Mouse (Mus musculus) right cerebral cortex, postnatal 10 days (tissue): ENCODE measurements at regions not wholly inside any gene's neighbourhood (a gene's known extent, or its start where the extent isn't known, plus 50 kb on each side); places are given as distances from the start of the nearest gene placed in this dataset.

Source experiments
- DNase-seq, 2 experiments: peaks; one replicate each; pipeline ENCODE4 v3.0.0; 2021; ENCODE audit warnings: low spot score in 2 of 2

DNA sequence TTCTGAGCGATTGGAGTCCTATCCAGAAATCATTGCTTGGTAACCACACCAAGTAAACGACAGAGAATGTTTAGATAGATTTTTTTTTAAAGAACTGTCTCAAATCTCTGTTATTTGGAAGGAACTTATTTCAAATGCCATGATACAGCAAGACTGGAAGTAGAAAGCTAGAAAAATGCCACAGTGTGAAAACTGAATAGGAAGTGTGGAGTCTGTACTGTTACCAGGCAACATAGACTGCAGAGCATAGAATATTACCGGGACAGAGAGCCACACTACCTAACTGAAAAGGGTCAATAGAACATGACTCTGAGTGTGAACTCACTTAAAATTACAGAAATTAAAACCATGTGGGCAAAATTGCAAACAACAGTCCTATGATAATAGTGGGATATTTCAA, 52.4 kb upstream of the Adcy1 start:
- peak in 1 of 2 experiments; percentile 25 for DNase-seq

DNA sequence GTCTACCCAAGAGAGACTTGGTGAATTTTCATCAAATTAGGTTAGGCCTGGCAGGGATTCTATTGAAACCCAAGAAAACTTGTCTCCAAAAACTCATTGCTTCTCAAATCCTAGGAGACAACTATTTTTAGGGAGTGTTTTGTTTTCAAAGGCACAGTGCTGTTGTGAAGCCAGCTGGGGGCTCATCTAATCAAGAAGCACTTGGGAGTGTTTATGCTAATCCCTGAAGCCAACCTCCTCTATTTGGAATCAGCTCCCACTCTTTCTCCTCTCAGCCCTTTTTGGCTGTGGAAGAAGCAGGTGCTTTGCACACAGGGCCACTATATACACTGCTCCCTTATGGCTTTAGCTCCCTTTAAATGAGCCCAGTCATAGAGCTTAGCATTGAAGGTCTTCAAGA, 64.0 kb upstream of the Adcy1 start:
- DNase-seq, result peak in 1 of 2 experiments; percentile 49

DNA sequence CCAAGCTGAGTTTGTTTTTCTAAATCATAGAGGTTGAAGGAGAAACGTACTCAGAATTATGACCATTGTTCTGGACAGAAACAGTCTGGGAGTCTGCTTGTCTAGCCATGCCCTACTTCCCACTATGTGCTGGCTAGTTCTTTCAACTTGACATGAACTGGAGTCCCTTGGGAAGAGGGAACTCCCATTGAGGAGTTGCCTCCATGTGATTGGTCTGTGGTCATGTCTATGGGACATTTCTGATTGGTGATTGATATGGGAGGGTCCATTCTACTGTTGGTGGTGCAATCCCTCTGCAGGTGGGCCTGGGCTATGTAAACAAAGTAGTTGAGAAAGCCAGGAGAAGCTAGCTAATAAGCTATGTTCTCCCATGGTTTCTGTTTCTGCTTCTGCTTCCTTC, 64.5 kb upstream of the Adcy1 start:
- no peak for DNase-seq

DNA sequence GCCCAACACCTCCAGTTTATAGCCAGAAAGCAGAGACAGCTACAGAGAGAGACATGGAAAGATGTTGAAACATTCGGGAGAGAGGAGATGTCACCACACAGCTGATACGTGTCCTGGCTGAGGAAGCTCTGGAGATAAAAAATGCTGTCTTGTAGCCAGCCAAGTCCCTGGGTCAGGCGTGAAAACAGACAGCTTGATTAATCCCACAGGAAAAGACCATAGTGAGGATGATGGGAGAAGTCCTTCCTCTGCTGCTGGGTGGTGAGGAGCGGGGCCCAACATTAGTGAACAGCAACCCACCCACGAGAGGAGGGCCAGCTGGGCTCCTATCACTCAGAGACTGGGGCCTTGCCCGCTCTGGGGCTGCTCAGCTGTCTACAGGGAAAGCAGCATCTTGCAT, 65.8 kb upstream of the Adcy1 start:
- no peak for DNase-seq

DNA sequence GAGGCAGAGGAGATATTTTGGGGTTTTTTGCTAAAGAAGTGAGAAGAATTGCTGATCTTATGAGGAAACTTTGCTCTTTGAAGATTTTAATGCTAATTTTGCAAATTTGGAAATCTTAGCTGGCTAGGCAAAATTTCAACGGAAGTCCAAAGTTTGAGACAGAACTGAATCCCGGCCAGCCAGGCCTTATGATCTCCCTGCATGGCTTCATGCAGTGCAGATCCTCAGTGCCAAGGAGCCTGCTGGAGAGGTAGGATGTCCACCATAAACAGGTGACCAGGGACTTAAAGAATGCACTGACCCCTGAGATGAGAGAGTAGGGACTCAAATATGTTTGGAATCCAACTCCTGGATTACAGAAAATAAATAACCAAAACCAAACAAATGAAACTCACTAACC, 69.6 kb upstream of the Adcy1 start:
- no peak for DNase-seq

DNA sequence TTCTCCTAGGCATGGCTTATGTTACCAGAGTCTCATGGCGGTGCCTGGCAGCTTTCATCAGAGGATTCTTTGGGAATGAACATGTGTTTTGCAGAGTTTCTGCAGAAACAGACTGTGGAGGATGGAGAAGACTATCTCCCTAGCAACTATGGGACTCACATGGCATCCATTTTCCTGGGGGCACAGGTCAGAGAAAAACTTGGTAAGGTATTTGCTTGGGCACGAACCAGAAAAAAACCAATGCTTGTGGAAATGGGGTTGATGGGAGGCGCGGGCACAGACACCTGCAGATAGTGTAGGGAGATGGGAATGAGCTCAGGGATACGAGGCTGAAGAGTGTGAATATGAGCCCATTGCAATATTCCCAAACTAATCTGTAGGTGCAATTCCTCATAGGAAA, 71.7 kb upstream of the Adcy1 start:
- DNase-seq, result no peak

DNA sequence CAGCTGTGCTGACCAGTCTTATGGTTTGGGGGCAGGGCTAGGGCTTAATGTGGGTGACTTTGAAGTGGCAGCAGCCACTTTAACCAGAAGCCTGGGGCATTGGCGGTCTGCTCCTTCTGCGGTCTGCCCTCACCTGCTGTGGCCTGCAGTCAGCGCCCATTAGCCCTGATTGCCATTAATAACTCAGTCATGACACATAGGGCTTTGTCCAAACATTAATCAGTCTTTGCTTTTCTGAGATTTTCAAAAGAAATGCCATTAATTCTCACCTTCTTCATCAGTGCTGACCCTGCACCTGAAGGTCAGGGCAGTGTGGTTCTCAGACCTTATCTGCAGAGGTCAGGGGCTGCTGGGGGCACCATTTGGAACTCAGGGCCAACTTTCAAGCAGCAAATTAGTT, 72.6 kb upstream of the Adcy1 start:
- DNase-seq, result no peak

DNA sequence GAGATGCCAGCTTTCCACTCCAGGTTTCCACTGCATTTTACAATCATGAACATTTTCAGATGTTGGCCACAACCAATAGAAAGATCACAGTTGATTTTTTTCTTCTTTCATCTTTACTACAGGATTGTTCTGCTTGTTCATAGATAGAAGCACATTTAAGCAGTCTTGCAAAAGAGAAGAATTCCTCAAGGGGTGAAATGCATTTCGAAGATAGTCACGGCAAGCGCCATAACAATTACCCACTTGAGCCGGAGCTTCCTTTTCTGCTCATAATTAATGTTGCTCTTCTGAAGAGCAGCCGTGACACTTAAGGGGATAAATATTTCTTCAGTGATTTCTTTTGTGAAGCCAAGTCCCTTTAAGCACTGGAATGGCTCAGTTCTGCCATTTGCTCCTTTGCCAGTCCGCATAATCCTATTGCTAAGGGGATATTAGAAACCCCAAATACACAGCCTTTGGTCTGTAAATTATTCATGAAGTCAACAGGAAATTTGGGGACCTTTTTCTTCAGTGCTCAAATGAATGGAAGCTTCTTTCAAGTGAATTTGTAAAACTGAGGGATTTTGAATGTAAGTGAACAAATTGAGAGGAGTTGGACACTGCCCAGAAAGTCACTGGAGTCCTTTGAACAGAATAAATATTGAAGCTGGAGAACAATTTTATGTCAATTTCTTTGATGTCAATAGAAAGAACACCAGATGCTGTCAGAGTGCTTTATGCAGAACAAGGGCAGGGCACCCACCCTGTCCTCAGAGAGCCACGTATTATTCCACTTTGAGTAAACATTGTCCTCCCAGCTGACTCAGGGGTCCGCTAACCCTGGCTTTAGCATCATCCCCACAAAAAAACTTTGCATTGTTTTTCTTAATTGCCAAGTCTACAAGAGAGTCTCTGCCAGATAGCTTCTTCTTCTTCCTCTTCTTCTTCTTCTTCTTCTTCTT, 74.1 kb upstream of the Adcy1 start:
- no peak for DNase-seq

DNA sequence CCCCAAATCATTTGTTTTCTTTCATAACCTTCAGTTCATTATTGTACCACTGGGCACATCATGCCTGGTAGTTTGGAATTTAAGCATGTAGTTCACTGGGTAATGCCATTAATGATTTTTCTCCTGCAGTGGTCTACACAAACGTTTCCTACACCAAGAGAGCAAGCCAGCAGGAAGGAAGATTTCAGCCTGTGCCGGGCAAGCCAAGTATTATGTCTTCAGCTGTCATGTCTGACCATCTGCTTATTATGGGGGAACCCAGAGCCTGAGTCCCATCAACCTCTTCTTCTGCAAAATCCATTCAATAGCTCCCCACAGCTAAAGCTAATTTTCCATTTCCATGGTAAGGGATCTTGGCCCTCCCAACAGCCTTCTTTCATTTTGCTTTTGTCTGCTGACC, 75.3 kb upstream of the Adcy1 start:
- DNase-seq, result no peak

DNA sequence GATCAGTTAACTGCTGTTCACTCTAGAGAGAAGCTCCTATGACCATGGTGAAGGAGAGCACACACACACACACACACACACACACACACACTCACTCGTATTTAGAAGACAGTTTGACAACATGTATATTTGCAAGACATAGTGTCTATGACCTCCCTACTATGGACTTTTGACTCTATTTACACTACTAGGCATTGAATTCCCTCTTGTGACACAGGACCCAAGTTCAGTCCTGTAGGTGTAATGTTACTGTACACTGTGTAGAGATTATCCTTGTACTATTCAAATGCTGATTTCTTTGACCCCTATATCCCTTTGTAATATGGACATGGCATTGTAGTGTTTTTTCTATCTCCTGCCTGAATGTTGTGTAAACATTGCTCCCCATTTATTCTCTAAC, 76.2 kb upstream of the Adcy1 start:
- no peak for DNase-seq

DNA sequence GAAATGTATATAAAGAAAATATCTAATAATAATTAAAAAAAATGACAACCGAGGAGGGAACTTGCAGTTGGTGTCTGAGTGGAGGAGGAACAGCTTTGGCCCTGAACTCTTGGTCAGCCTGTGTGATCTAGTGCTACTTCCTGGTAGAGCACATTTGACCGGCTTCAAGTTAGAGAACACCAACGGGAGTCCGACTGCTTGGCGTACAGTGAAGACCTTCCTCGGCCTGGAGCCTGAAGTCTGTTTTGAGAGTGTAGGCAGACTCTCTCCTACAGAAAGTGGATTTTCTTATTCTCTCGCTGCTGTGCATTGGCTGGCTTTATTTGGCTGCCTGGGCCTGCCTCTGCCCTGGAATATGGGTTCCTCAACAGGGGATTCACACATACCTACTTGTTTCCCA, 81.2 kb upstream of the Adcy1 start:
- DNase-seq, result no peak

DNA sequence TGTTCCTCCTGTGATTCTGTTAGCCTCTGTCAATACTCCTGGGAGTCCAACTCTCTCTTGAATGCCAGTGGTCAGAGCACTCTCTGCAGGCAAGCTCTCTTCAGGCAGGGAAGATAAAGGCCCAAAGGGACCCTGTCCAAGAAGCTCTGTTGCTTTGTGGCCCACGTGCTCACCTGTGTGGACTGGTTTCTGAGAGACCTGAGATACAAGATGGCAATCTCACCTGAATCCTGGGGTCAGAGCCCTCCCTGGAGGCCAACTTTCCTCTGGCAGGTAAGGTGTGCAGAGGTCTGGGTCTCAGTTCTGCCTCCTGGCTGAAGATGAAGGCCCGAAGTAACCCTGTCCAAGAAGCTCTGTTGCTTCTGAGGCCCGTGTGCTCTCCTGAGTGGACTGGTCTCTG, 83.6 kb upstream of the Adcy1 start:
- DNase-seq, result no peak

DNA sequence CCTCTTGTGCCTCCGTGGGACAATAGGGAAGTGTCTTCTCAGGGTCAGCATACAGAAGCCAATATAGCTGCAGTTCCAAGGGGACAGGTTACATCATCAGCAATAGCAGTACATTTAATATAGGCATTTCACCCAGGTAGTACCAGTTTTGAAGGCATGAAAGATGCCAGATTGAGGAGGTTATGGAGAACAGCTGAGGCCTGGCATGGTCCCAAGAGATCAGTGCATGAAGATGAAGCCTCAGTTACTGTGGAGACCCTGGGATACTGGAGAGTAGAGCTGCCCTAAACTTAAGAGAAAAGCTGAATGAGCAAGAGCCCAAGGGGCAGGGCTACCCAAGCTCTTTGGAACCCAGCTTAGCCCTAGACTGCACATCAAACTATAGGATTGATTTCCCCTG, 94.1 kb upstream of the Adcy1 start:
- DNase-seq, result no peak

DNA sequence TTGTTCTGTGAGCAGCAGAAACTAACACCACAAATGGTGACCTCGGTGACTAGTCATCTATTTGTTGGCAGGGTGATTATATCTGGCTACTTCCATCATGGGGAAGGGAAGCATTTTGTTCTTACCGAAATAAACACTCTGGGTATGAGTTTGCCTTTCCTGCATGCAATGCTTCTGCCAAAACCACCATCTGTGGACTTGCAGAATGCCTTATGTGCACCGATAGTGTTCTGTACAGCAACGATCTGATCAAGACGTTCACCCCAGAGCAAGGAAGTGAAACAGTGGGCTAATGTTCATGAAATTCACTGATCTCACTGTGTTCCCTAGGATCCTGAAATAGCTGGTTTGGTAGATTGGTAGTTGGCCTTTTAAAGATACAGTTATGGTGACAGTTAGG, 96.3 kb upstream of the Adcy1 start:
- peak in 1 of 2 experiments; percentile 46 for DNase-seq

DNA sequence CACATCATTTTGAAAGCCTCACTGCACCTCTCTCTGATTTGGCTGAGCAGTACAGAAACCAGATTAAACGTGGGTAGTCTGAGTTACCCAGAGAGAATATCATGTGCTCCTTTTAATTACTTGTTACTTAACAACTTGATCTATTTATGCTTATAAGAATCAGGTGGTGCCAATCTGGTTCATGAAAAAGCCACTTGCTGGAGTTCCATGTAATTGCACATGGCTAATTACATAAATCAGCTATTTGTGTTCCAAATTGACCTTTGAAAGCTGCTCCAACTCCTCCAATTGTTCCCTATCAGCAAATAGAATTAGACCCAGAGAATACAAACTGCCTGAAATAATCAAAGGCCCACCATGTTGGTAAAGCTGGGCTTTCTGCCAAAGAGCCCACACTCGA, 98.8 kb upstream of the Adcy1 start:
- DNase-seq, result no peak

DNA sequence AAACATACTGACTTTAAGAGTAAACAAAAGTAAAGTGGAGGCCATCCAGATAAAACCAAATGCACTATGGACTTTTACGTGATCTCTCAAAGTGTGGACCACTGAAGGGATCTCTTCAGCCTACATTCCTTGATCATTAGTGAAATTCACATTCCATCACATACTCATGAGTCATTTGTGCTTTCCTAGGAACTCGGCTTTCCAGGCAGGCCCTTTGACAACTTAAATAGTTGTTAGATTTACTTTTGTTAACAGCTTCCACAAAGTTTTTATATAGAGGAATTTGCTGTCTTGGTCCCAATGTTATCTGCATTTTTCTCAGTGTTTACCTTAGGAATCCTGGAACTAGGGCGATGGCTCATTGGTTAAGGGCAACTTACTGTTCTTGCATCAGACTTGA, 99.7 kb upstream of the Adcy1 start:
- DNase-seq, result no peak

DNA sequence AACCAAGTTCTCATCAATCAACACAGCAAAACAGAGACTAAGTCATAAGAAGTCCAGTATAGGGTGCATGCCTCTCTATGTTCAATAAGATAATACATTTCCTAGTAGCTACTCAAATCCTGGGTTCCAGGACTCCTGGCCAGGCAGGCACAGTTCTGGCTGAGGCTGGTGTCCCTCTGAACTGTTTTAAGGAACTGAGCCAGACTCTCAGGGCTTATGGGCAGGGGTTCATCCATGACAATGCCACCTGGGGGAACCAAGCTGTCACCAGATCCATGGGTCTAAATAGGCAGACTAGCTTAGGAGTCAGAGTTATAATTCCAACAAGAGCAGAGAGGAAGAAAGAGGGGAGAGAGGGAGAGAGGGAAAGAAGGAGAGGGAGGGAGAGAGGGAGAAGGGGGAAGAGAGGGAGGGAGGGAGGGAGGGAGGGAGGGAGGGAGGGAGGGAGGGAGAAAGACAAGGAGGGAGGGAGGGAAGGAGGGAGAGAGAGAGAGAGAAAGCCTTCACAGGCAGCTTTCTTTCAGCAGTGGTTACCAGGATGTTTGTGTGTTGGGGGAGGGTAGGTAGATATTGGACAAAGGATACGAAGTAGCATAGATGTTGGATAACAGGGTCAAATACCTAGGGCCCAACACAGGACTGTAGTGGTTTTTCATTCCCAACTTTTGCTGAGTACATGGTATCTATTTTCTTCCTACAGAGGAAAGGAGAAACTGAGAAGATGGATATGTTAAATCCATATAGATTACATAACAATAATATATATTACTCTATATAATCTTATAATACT, 100.3 kb upstream of the Adcy1 start:
- DNase-seq, result no peak

DNA sequence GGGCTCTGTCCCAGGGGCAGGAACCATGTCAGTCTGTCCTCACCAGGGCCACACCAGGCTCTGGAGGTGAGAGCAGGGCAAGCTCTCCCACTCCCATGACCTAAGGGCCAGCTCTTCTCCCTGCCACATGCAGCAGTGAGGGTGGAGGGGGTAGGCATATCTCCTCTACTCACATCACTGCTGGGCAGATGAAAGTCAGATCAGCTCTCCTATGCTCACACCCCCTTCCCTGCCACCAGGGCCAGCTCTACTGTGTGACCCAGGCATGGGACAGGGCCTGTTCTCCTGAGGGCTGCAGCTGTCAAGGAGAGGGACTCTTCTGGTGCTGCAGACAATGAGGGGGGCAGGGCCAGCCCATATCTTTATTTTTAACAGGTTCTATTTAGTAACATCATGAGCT, 101.0 kb upstream of the Adcy1 start:
- no peak for DNase-seq

DNA sequence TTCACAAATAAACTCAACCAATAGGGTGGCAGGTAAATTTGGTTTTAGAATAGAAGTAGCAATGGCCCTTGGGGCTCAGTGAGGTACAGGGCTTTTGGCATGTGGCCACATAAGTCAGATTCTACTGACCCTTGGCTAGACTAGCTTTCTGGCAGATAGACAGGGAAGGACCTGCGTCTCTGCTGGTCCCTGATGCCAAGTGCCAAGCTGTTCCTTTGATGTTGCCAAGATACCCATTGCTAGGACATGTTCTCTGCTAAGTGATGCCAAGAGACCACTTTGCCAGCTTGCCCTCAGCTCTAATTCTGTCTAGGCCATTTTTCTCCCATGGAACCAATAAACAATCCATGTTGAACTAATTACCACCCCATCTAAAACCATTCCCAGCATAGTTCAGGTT, 110.5 kb upstream of the Adcy1 start:
- peak; percentile 28 to 38 for DNase-seq

DNA sequence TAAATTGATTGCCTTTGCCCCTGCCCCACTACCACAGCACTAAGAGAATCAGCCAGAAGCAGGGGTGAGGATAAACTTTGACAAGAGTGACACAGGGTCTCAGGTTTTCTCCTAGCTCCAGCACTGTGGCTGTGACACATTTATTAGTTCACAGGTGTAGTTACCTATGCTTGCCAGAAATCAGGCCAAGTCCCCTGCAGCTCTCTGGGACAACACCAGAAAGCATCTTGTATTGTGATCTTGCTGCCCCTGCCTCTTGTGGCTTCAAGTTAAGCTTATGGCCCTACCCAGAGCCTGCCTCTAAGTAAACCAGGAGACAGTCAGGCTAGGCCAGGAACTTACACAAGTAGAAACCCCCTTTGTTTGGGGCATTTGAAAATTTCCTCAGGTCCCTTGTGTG, 111.9 kb upstream of the Adcy1 start:
- DNase-seq, result no peak

DNA sequence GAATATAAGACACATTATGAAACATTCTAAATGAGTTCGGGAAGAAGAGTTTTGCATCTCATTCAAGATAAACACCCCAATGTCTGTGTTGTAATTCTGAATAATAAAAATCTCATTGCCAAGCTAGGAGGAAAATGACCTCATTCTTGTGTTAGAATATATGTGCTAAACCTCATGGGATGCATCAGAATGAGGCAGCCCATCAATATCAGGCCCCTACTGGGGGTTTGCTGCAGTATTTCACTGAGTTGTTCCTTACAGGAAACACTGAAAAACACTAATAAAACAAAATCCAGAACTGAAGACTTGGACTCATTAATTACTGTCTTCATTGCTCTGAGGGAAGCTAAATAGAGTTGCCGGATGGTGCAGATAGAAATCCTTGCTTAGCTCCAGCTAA, 111.6 kb upstream of the Gm11983 start:
- no peak for DNase-seq

DNA sequence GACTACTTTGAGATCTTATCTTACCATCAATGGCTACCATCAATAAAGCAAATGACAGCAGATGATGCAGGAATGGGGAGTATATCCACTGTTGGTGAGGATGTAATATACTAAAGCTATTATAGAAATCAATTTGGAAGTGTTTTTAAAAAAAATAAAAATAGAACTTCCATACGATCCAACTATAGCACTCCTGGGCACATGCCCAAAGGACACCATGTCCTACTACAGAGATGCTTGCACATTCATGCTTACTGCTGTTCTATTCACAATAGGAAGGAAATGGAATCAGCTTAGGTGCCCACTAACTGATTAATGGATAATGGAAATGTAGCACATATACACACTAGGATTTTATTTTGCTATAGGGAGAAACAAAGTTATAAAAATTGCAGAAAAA, 96.7 kb upstream of the Gm11983 start:
- peak in 1 of 2 experiments; percentile 50 for DNase-seq

DNA sequence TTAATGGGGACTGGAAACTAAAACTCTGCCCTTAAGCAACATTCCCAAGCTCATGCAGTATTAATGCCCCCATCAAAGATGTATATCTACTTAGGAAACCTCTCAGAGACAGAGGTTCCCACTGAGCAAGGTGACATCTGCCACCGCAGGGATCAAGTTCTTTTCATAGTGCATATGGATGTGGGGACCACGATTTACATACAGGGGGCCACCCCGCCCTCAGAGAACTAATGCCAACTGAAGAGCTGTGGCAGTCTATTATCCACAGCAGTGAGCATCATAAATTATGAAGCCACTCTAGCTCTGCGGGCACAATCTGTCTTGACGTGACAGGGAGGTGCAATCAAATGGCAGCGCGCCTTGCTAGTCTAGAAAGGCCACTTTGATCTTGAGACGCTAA, 88.6 kb upstream of the Gm11983 start:
- DNase-seq, result no peak
